Mouse (Mus musculus): ENCODE results near the gene Tsfm.
A peak's percentile ranks its signal among the peaks of the same experiment; 100 is the strongest.

Tsfm gene

DNA sequence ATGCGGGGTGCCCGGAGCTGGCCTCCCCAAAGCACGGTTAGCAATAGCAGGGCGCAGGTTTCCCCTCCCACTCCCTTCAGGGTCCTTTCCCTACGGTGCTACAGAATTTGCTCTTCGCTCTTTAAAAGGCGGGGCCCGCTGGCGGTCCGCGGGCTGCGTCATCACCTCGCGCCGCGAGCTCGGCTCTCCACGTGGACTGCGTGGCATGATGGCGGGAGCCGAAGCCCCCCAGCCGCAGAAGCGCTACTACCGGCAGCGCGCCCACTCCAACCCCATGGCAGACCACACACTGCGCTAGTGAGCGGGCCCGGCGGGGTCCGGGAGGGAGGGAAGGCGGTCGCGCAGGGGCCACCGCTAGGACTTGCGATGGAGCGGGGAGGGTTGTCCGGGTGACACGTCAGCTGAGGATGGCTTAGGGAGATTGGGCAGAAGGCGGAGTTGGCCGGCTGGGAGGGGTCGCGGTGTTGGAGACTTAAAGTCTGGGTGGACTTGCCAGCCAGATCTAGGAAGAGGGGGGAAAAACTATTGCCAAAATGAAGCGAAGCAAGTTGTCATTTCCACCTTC, 11.2 kb upstream of the Tsfm start:
- DNase-seq (ENCODE audit: low spot score in 2 of 2), result peak; percentile 88 to 94

- peak in 1 of 2 experiments; percentile 28 for DNase-seq (ENCODE audit: low spot score in 2 of 2)
These were observed 10.7 kb upstream of the Tsfm start, which contains the start of the genes Mettl1 and Eef1akmt3 for GRCm38 (mm10) chr10:127041274-127041766. TSS of gene Mettl1 (plus strand) at chr10:127041414. TSS of gene Eef1akmt3 (minus strand) at chr10:127041513.

DNA sequence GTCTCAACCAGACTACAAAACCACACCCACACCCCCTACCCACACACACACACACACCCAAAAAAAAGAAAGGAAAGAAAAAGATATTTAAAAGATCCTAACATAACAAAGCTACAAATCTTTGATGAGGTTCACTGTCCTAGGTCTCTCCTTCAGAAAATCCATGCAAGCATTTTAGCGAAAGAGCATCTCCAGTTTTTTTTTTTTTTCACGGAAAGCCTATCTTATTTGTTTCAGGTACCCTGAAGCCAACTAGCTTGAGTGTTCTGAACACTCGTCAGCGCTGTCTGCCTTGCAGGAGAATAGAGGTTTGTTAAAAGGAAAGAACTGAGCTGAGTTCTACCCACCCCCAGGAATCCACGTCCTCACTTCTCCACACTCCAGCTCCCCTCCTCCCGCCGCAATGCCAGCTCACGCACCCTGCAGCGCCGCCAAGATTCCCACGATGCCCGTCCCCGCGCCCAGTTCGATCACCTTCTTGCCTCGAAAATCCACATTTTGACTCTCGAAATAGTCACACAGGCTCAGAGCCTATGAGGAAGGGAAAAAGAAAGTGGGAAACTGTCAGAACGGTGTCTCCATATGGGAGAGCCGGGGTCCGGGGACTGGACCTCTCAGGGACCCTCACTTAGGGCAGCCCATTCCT, 10.1 kb upstream of the Tsfm start:
- DNase-seq (ENCODE audit: low spot score in 2 of 2), result peak; percentile 62 to 72

DNA sequence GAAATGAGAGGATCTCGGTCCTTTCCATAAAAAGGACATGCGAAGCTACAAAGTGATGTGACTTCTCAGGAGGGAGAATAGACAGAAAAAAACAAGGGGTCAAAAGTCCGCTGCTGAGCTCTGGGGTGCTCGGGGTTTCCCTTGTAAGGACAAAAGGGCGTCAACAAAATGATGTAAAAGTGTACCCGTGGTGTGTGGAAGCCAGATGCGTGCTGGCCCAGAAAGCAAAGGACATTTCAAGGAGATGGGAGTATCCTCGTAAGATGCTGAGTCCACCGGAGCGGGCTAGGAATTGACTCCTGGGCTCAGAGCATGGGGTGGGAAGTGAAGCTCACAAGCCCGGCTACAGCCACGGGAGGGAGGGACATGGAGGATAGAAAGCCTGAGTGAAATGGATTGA, 7.0 kb upstream of the Tsfm start:
- no peak for DNase-seq (ENCODE audit: low spot score in 2 of 2)

GRCm38 (mm10) chr10:127036273-127036672, 5.6 kb upstream of the Tsfm start:
- DNase-seq (ENCODE audit: low spot score in 2 of 2), result no peak

DNA sequence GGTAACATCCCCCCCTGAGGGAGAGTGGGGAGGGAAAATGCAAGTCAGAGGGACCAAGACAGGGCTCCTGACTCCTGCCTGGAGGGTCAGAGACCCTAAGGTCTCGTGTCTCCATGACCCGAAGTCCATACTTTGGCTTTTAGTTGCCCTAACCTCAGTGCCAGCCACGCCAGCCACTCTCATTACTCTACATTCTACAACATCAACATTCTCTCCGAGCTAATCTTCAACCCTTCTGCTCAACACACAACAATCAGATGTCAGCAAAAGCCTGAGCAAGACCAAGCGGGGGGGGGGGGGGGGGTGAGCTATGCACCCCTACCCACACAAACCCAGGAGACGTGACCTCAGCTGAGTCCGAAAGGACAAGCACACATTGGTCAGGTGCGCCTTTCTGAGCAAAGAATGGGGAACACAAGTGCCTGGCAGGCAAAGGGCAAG, 2.7 kb upstream of the Tsfm start:
- no peak for DNase-seq (ENCODE audit: low spot score in 2 of 2)

- no peak for DNase-seq (ENCODE audit: low spot score in 2 of 2)
These were observed 12.2 kb downstream of the Tsfm start for GRCm38 (mm10) chr10:127018422-127018821.

- no peak for DNase-seq (ENCODE audit: low spot score in 2 of 2)
These were observed 13.6 kb downstream of the Tsfm start for GRCm38 (mm10) chr10:127017071-127017470.

GRCm38 (mm10) chr10:127016488-127016887, 14.2 kb downstream of the Tsfm start:
- no peak for DNase-seq (ENCODE audit: low spot score in 2 of 2)

- DNase-seq (ENCODE audit: low spot score in 2 of 2), result no peak
These were observed 26.8 kb downstream of the Tsfm start for GRCm38 (mm10) chr10:127003806-127004205.

GRCm38 (mm10) chr10:127003334-127003733, 27.3 kb downstream of the Tsfm start:
- DNase-seq (ENCODE audit: low spot score in 2 of 2), result no peak

- no peak for DNase-seq (ENCODE audit: low spot score in 2 of 2)
These were observed 27.9 kb downstream of the Tsfm start for GRCm38 (mm10) chr10:127002765-127003164.

- no peak for DNase-seq (ENCODE audit: low spot score in 2 of 2)
These were observed 28.6 kb downstream of the Tsfm start for GRCm38 (mm10) chr10:127002056-127002455.

GRCm38 (mm10) chr10:127001297-127001696, 29.3 kb downstream of the Tsfm start:
- no peak for DNase-seq (ENCODE audit: low spot score in 2 of 2)

GRCm38 (mm10) chr10:127000529-127000928, 30.1 kb downstream of the Tsfm start, which contains the start of gene Avil:
TSS of gene Avil (plus strand) at chr10:127000709.
- no peak for DNase-seq (ENCODE audit: low spot score in 2 of 2)

DNA sequence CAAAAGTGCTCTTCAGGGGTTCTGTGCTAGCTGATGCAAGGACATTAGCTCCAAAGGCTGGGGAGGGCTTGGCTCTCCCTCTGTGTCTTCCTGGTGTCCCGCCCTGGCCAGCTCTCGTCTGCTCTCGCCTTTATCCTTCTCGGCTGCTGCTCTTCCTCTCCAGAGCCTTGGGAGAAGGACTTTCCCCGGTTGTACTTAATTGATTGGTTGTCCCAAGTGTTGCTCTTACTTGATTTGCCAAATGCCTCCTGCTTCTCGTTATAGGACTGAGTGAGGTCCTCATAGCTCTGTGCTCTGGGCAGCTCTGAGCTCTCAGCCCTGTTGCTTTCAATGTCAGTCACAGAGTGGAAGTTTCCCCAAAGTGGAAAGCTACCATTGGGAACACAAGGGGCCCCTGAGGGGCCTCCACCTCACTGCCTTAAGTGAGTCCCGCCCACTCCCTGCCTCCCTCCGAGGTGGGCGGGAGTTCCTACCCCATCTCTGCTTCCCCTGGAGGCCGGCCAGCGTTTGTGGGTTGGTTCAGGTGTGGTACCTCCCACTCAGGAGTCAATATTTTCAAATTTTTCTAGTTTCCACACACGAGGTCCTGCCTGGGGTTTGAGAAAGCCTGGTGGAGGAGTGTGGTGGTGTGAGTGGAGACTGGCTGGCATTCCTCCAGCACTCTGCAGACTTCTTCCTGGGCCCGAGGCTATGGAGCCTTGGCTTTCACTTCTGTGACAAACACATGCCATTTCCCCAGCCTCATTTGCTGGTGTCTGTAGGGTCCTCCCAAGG, 33.1 kb downstream of the Tsfm start:
- no peak for DNase-seq (ENCODE audit: low spot score in 2 of 2)

DNA sequence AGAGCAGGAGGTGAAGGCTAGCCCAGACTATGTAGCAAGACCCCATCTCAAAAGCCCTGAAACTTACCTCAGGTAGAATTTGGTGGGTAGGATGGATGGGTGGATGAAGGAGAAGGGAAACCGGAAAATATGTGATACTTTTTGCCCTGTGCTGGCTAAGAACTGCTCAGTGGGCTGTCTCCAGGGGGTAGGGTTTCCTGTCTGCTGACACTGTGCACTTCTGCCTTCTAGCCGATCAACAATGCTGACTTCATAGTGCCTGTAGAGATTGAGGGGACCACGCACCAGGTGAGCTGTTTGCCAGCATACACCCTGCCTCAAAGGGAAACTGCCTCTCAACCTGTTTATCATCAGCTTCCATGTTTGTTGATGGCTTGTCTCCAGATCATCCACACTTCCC, 37.0 kb downstream of the Tsfm start:
- no peak for DNase-seq (ENCODE audit: low spot score in 2 of 2)

- no peak for DNase-seq (ENCODE audit: low spot score in 2 of 2)
These were observed 39.0 kb downstream of the Tsfm start for GRCm38 (mm10) chr10:126991676-126992075.

GRCm38 (mm10) chr10:126990313-126991056, 40.2 kb downstream of the Tsfm start:
- peak; percentile 80 to 88 for DNase-seq (ENCODE audit: low spot score in 2 of 2)

DNA sequence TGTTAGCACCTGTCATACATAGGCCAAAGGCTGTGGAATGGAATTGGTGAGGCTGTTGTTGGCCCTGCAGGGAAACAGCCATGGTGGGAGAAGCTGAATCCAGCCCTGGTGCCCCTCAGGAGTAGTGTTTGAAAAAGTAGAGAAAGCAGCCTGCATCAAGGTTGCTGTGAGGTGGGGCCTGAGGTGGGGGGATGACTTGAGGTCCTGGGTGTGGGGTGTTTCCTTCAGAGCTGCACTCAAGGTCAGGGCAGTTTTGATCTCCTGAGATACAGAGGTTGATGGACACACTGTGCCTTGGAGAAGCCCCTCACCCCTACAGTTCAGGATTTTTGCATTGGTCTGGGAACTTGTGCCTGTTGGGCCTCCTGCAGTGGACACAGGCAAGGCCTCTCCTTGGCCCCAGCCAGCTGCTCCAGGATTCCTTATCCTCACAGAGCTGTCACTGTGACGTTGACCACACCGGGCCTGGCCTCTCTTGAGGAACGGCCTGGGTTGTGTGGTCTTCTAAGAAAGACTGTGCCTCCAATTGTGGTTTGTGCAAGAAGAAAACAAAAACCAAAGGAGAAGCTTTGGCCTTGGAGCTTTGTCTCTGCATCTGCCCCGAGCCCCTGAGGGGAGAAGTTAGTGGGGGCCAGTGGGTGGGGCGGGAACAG, 42.0 kb downstream of the Tsfm start:
- DNase-seq (ENCODE audit: low spot score in 2 of 2), result no peak

Measured in right cerebral cortex, adult 2 months (tissue).